Mouse (Mus musculus) G1E (cell line): Measurements from ENCODE around the gene Gm4187. TPM values are rescaled to one million over a fixed set of nuclear protein-coding genes. Genes with fewer than 3 reads are reported as not detected.
"Not testable (repeated sequence)": the region's sequence is repeated elsewhere in the genome, so short reads cannot be mapped to it uniquely, and the experiment has no call there.

Experiments
- ATAC-seq: 2 replicates; pipeline ENCODE4 v1.8.0; 2016; ENCODE audit warnings: mild to moderate bottlenecking; ENCODE audit not compliant: insufficient number of reproducible peaks, poor library complexity, low FRiP score, severe bottlenecking; ENCODE audit errors: extremely low read depth
- DNase-seq: peaks from one replicate; pipeline ENCODE4 v3.0.0; 2012; ENCODE audit warnings: low spot score
- H3K27me3 ChIP-seq: 2 replicates; pipeline ENCODE4 v1.6.1; 2012; ENCODE audit warnings: mild to moderate bottlenecking, low read length, inconsistent platforms; ENCODE audit not compliant: insufficient read depth
- H3K36me3 ChIP-seq: replicated peaks from 2 replicates; pipeline ENCODE3; 2012; ENCODE audit warnings: mild to moderate bottlenecking, inconsistent platforms
- H3K4me1 ChIP-seq: 2 replicates; pipeline ENCODE4 v1.6.1; 2012; ENCODE audit warnings: low read depth, low read length, inconsistent platforms, mixed read lengths; ENCODE audit not compliant: insufficient read depth
- H3K4me3 ChIP-seq: 2 replicates; pipeline ENCODE4 v1.5.1; 2012; ENCODE audit warnings: low read depth, mild to moderate bottlenecking, inconsistent platforms, low read length, moderate library complexity, mixed read lengths
- H3K9me3 ChIP-seq: replicated peaks from 2 replicates; pipeline ENCODE4 v1.6.1; 2012; ENCODE audit warnings: inconsistent platforms
- polyA plus RNA-seq: library from polyadenylated mRNA; stranded (reverse); fragments of >175 nt; gene quantifications from 2 replicates; pipeline ENCODE4 v1.2.3, GENCODE M21; 2012
- total RNA-seq, 2 experiments: library from RNA; stranded (forward) in 1 of 2; stranded (reverse) in 1 of 2; fragments of 200-1000 nt in 1 of 2; fragments of >200 nt in 1 of 2; fragmentation: Nextera tagmentation in 1 of 2; gene quantifications; 2 replicates each; pipeline ENCODE4 v1.2.3; 2014 to 2017

The Gm4187 gene
- not detected in 2 replicates for total RNA-seq (2014; fragmentation: Nextera tagmentation)
- total RNA-seq (2017), result not detected in 2 replicates
- polyA plus RNA-seq, result not detected in 2 replicates

DNA sequence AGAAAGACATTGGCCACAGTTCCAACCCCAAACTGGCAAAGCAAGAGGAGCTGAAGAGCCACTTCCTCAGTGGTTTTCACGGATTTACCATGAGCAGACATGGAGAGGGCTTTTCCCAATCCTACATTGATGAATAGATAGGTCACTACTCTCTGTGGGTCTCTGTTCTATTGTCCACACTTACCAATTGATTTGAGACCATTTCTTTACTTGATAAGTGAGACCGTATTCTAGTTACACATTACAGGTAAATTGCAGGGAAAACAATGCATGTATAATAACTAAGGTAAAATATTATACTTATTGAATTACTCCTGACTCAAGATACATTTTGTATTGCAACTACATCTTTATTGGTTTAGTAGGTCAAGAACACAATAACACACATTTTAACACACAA, at the start of gene Gm4187:
TSS of gene Gm4187 (minus strand) at position 101 of the 400 bp plus-strand sequence.
- H3K27me3 ChIP-seq, H3K9me3 ChIP-seq, ATAC-seq, DNase-seq, H3K4me3 ChIP-seq, H3K4me1 ChIP-seq, H3K36me3 ChIP-seq: not testable (repeated sequence)

DNA sequence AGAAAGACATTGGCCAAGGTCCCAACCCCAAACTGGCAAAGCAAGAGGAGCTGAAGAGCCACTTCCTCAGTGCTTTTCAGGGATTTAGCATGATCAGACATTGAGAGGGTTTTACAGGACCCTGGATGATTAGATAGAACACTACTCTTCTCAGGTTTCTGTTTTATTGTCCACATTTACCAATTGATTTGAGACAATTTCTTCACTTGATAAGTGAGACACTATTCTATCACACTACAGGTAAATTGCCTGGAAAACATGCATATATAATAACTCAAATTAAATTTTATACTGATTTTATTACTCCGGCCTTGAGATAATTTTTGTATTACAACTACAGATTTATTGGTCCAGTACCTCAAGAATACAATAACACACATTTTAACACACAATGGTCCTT, 41.4 kb upstream of the Gm4187 start, which contains the start of gene Gm8660:
TSS of gene Gm8660 (minus strand) at position 101 of the 400 bp plus-strand sequence.
- not testable (repeated sequence) for H3K4me3 ChIP-seq, H3K36me3 ChIP-seq, H3K4me1 ChIP-seq, ATAC-seq, DNase-seq, H3K27me3 ChIP-seq, H3K9me3 ChIP-seq

Other genes starting within 250 kb of the Gm4187 start
- not detected in 2 replicates for gene Gm16451, start 211.5 kb downstream of the Gm4187 start, total RNA-seq (2014; fragmentation: Nextera tagmentation)
- 0.27 TPM in 1 of 2 replicates, not detected in the other for gene Gm16451, start 211.5 kb downstream of the Gm4187 start, total RNA-seq (2017)
- not detected in 2 replicates for gene Gm16451, start 211.5 kb downstream of the Gm4187 start, polyA plus RNA-seq
- not detected in 2 replicates for gene Gm10666, start 195.0 kb downstream of the Gm4187 start, total RNA-seq (2014; fragmentation: Nextera tagmentation)
- gene Gm10666, start 195.0 kb downstream of the Gm4187 start, total RNA-seq (2017), result not detected in 2 replicates
- gene Gm10666, start 195.0 kb downstream of the Gm4187 start, polyA plus RNA-seq, result not detected in 2 replicates
- gene Vmn1r142, start 165.7 kb downstream of the Gm4187 start, total RNA-seq (2014; fragmentation: Nextera tagmentation), result not detected in 2 replicates
- not detected in 2 replicates for gene Vmn1r142, start 165.7 kb downstream of the Gm4187 start, total RNA-seq (2017)
- not detected in 2 replicates for gene Vmn1r142, start 165.7 kb downstream of the Gm4187 start, polyA plus RNA-seq
- gene Vmn1r143, start 140.3 kb downstream of the Gm4187 start, total RNA-seq (2014; fragmentation: Nextera tagmentation), result not detected in 2 replicates
- gene Vmn1r143, start 140.3 kb downstream of the Gm4187 start, total RNA-seq (2017), result 0.17 TPM in 1 of 2 replicates, not detected in the other
- not detected in 2 replicates for gene Vmn1r143, start 140.3 kb downstream of the Gm4187 start, polyA plus RNA-seq
- not detected in 2 replicates for gene Gm8653, start 128.5 kb downstream of the Gm4187 start, total RNA-seq (2014; fragmentation: Nextera tagmentation)
- not detected in 2 replicates for gene Gm8653, start 128.5 kb downstream of the Gm4187 start, total RNA-seq (2017)
- not detected in 2 replicates for gene Gm8653, start 128.5 kb downstream of the Gm4187 start, polyA plus RNA-seq
- not detected in 2 replicates for gene Gm8453, start 100.2 kb downstream of the Gm4187 start, total RNA-seq (2014; fragmentation: Nextera tagmentation)
- gene Gm8453, start 100.2 kb downstream of the Gm4187 start, total RNA-seq (2017), result not detected in 2 replicates
- not detected in 2 replicates for gene Gm8453, start 100.2 kb downstream of the Gm4187 start, polyA plus RNA-seq
- gene Gm8660, start 41.3 kb upstream of the Gm4187 start, total RNA-seq (2014; fragmentation: Nextera tagmentation), result not detected in 2 replicates
- gene Gm8660, start 41.3 kb upstream of the Gm4187 start, total RNA-seq (2017), result not detected in 2 replicates
- not detected in 2 replicates for gene Gm8660, start 41.3 kb upstream of the Gm4187 start, polyA plus RNA-seq
- not detected in 2 replicates for gene Vmn1r148, start 83.9 kb upstream of the Gm4187 start, total RNA-seq (2014; fragmentation: Nextera tagmentation)
- not detected in 2 replicates for gene Vmn1r148, start 83.9 kb upstream of the Gm4187 start, total RNA-seq (2017)
- not detected in 2 replicates for gene Vmn1r148, start 83.9 kb upstream of the Gm4187 start, polyA plus RNA-seq
- gene Vmn1r149, start 108.5 kb upstream of the Gm4187 start, total RNA-seq (2014; fragmentation: Nextera tagmentation), result not detected in 2 replicates
- gene Vmn1r149, start 108.5 kb upstream of the Gm4187 start, total RNA-seq (2017), result not detected in 2 replicates
- not detected in 2 replicates for gene Vmn1r149, start 108.5 kb upstream of the Gm4187 start, polyA plus RNA-seq
- gene Gm10665, start 134.4 kb upstream of the Gm4187 start, total RNA-seq (2014; fragmentation: Nextera tagmentation), result not detected in 2 replicates
- not detected in 2 replicates for gene Gm10665, start 134.4 kb upstream of the Gm4187 start, total RNA-seq (2017)
- not detected in 2 replicates for gene Gm10665, start 134.4 kb upstream of the Gm4187 start, polyA plus RNA-seq
- gene Vmn1r151, start 170.0 kb upstream of the Gm4187 start, total RNA-seq (2014; fragmentation: Nextera tagmentation), result not detected in 2 replicates
- gene Vmn1r151, start 170.0 kb upstream of the Gm4187 start, total RNA-seq (2017), result not detected in 2 replicates
- not detected in 2 replicates for gene Vmn1r151, start 170.0 kb upstream of the Gm4187 start, polyA plus RNA-seq
- gene Vmn1r152, start 193.2 kb upstream of the Gm4187 start, total RNA-seq (2014; fragmentation: Nextera tagmentation), result not detected in 2 replicates
- gene Vmn1r152, start 193.2 kb upstream of the Gm4187 start, total RNA-seq (2017), result 0.16 TPM in 1 of 2 replicates, not detected in the other
- not detected in 2 replicates for gene Vmn1r152, start 193.2 kb upstream of the Gm4187 start, polyA plus RNA-seq
- not detected in 2 replicates for gene Gm8677, start 205.2 kb upstream of the Gm4187 start, total RNA-seq (2014; fragmentation: Nextera tagmentation)
- gene Gm8677, start 205.2 kb upstream of the Gm4187 start, total RNA-seq (2017), result not detected in 2 replicates
- gene Gm8677, start 205.2 kb upstream of the Gm4187 start, polyA plus RNA-seq, result not detected in 2 replicates
- not detected in 2 replicates for gene Gm4201, start 235.6 kb upstream of the Gm4187 start, total RNA-seq (2014; fragmentation: Nextera tagmentation)
- not detected in 2 replicates for gene Gm4201, start 235.6 kb upstream of the Gm4187 start, total RNA-seq (2017)
- not detected in 2 replicates for gene Gm4201, start 235.6 kb upstream of the Gm4187 start, polyA plus RNA-seq